Mouse (Mus musculus) neural tube, embryonic 14.5 days (tissue): ENCODE measurements around the gene Olfr114. TPM values are rescaled to one million over a fixed set of nuclear protein-coding genes. Genes with fewer than 3 reads are reported as not detected.

Experiments
- polyA plus RNA-seq: library from polyadenylated mRNA; unstranded; fragments of >200 nt; fragmentation: Nextera tagmentation; extraction: Ambion mirVana; gene quantifications from 2 replicates; pipeline ENCODE4 v1.2.1, GENCODE M21; 2014

Olfr114 gene
- polyA plus RNA-seq, 1 experiment from 2014 or later = not detected

Other genes starting within 250 kb of the Olfr114 start
- not detected in 2 replicates for gene Olfr104-ps, start 233.2 kb downstream of the Olfr114 start, polyA plus RNA-seq
- not detected in 2 replicates for gene Olfr105-ps, start 213.7 kb downstream of the Olfr114 start, polyA plus RNA-seq
- not detected in 2 replicates for gene Olfr106-ps, start 202.3 kb downstream of the Olfr114 start, polyA plus RNA-seq
- not detected in 2 replicates for gene Olfr107, start 193.5 kb downstream of the Olfr114 start, polyA plus RNA-seq
- gene Olfr108, start 147.3 kb downstream of the Olfr114 start, polyA plus RNA-seq = not detected in 2 replicates
- gene Olfr109, start 133.8 kb downstream of the Olfr114 start, polyA plus RNA-seq = not detected in 2 replicates
- not detected in 2 replicates for gene H2-M2, start 109.2 kb downstream of the Olfr114 start, polyA plus RNA-seq
- not detected in 2 replicates for gene Olfr110, start 100.3 kb downstream of the Olfr114 start, polyA plus RNA-seq
- not detected in 2 replicates for gene Olfr111, start 84.7 kb downstream of the Olfr114 start, polyA plus RNA-seq
- gene Olfr112, start 23.3 kb downstream of the Olfr114 start, polyA plus RNA-seq = not detected in 2 replicates
- not detected in 2 replicates for gene Olfr113, start 15.1 kb downstream of the Olfr114 start, polyA plus RNA-seq
- not detected in 2 replicates for gene Olfr115, start 34.4 kb upstream of the Olfr114 start, polyA plus RNA-seq
- not detected in 2 replicates for gene Olfr116, start 34.5 kb upstream of the Olfr114 start, polyA plus RNA-seq
- not detected in 2 replicates for gene Olfr117, start 71.0 kb upstream of the Olfr114 start, polyA plus RNA-seq
- gene Olfr118, start 74.2 kb upstream of the Olfr114 start, polyA plus RNA-seq = not detected in 2 replicates
- gene Olfr119, start 103.8 kb upstream of the Olfr114 start, polyA plus RNA-seq = not detected in 2 replicates
- not detected in 2 replicates for gene Olfr120, start 129.1 kb upstream of the Olfr114 start, polyA plus RNA-seq
- not detected in 2 replicates for gene Olfr121, start 156.1 kb upstream of the Olfr114 start, polyA plus RNA-seq
- gene Olfr122, start 175.9 kb upstream of the Olfr114 start, polyA plus RNA-seq = not detected in 2 replicates
- gene Olfr123, start 200.8 kb upstream of the Olfr114 start, polyA plus RNA-seq = not detected in 2 replicates
- gene Olfr124, start 207.1 kb upstream of the Olfr114 start, polyA plus RNA-seq = not detected in 2 replicates
- gene Olfr125, start 240.2 kb upstream of the Olfr114 start, polyA plus RNA-seq = not detected in 2 replicates